Mouse (Mus musculus): Measurements from ENCODE around the gene Nthl1.

Gene Nthl1

DNA sequence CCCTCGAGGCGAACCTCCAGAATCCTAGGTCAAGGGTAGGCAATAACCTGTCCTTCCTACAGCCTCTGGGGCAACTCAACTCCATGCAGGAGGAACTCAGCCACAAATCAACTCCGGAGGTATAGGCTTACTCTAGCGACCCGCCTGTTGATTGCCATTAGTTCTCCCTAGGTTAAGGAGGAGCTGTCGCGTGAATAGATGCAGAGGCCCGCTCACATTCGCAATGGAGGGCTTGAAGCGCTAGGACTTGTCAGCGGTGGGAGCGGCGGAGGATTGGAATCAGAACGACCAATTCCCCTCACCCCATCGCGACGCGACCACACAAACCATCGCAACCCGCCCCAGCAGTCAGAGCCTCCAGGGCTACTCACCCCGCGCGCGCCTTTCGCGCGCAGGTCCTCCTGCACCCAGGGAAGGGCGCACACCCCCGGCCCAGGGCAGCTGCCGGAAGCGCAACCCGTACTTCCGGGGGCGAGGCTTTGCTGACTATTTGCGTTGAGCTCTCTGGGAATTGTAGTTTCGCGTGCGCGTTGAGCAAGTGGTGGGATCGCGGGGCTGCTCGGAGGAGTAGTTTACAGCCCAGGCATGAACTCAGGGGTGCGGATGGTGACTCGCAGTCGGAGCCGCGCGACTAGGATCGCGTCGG, at the start of gene Nthl1, which contains the start of gene Tsc2:
Gene Nthl1 (plus strand): TSS at position 514 of the 646 bp plus-strand sequence.
Gene Tsc2 (minus strand): TSS at position 464 of the 646 bp plus-strand sequence.
- DNase-seq (ENCODE audit: low spot score), result peak; percentile 90

- no peak for DNase-seq (ENCODE audit: low spot score)
Measured at GRCm38 (mm10) chr17:24583599-24584460, 48.6 kb upstream of the Nthl1 start.

DNA sequence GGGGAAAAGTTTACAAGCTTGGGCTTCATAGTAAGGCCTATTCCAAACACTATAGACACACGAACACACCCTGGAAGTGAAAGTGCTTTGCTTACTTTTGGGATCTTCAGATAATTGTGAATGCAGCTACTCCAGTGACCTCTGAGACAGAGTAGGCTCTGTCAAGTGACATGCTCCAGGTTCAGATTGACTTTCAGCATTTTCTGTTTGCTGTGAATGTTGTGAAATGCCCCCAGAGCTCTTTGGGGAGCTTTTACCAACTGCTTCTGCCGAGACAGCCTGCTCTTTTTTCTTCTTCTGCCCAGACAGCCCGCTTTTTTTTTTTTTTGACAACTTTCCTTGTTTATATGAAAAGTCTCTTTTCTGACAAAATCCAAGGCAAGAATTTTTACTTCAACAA, 48.0 kb upstream of the Nthl1 start:
- DNase-seq (ENCODE audit: low spot score), result no peak

- DNase-seq (ENCODE audit: low spot score), result no peak
Measured at GRCm38 (mm10) chr17:24586532-24586931, 45.9 kb upstream of the Nthl1 start.

DNA sequence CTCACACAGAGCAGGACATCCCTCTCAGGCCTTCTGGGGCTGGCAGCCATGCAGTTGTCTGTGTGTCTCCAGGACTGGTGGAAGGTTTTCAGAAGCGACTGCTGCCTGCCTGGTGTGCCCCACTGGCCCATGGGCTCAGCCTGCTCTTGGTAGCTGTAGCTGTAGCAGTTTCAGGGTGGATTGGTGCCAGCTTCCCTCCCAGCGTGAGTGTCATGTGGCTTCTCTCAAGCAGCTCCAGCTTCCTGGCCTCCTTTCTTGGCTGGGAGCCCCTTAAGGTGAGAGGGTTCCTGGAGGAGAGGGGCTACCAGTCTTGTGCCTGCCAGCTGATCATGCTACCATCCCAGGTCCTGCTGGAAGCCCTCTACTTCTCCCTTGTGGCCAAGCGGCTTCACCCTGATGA, 41.5 kb upstream of the Nthl1 start:
- no peak for DNase-seq (ENCODE audit: low spot score)

DNA sequence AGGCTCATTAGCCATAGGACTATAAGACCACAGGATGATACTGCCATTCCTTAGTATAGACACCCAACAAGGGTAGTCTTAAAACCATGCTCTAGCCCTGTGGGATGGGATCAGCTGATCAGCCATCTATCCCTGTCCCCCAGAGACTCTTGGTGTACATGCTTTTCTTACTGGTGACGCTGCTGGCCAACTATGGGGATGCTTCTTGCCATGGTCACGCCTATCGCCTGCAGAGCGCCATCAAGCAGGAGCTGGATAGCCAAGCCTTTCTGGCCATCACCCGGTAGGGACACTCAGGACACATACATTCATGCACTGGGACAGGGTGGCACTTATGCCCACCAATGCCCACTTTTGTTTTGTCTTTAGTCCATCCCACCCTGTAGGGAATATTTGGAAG, 40.8 kb upstream of the Nthl1 start:
- no peak for DNase-seq (ENCODE audit: low spot score)

GRCm38 (mm10) chr17:24593248-24593647, 39.2 kb upstream of the Nthl1 start:
- DNase-seq (ENCODE audit: low spot score), result no peak

GRCm38 (mm10) chr17:24593992-24594890, 38.2 kb upstream of the Nthl1 start:
- no peak for DNase-seq (ENCODE audit: low spot score)

DNA sequence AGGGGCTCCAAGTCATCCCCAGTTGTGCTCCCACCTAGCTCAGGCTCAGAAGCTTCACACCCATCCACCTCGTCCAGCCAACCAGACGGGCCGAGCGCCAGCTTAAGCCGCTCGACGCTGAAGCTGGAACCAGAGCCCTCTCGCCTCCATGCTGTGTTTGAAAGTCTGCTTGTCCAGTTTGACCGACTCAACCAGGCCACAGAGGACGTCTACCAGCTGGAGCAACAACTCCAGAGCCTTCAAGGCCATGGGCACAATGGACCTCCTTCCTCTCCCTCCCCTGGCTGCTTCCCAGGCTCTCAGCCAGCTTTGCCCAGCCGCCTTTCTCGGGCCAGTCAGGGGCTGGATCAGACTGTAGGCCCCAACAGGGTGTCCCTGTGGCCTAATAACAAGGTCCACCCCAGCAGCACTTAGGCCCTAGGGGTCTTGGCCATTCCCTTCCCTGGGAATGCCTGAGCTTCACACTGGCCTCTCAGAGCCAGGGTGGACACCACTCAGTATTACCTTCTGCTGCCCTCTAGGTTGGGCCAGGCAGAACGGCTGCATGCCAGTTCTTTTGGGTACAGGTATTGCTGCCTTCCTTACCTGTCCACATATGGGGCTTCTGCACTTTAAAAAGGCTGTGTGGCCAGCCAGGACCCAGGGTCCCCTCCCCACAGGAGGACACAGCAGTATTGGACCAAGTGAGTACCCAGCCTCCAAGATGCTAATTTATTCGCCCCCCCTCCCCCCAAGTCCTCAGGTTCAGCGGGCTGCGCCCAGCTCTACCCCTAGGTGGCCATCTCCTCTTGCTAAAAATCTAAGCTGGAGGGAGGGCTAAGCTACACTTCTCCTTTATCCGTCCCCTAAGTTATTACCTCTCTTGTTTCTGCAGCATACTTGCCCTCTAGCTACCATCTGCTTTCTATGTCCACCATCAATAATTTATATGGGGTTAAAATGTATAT, 37.1 kb upstream of the Nthl1 start:
- DNase-seq (ENCODE audit: low spot score), result peak; percentile 13

- no peak for DNase-seq (ENCODE audit: low spot score)
Measured at GRCm38 (mm10) chr17:24596073-24596466, 36.4 kb upstream of the Nthl1 start.

- DNase-seq (ENCODE audit: low spot score), result no peak
Measured at GRCm38 (mm10) chr17:24596471-24597183, 35.9 kb upstream of the Nthl1 start.

- DNase-seq (ENCODE audit: low spot score), result no peak
Measured at GRCm38 (mm10) chr17:24597989-24598388, 34.5 kb upstream of the Nthl1 start.

GRCm38 (mm10) chr17:24600502-24600901, 32.0 kb upstream of the Nthl1 start:
- DNase-seq (ENCODE audit: low spot score), result no peak

DNA sequence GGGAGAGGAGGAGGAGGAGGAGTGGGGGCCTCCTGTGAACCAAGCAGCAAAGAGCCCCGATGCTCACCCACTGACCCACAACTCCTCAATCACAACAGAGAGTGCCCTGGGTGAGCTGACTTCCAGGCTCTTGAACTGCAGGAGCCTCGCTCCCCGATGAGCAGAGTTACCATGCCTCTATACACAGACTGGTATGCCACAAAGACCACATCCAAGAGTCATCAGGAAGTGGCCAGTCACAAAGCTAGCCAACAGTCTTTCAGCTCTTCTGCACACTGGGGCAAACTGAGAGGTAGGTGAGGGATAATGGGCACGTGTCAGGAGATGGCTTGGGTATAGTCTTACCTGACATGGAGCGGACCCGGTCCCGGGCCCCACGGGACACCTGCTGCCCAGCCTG, 28.5 kb upstream of the Nthl1 start:
- no peak for DNase-seq (ENCODE audit: low spot score)

GRCm38 (mm10) chr17:24604557-24604956, 27.9 kb upstream of the Nthl1 start:
- DNase-seq (ENCODE audit: low spot score), result no peak

GRCm38 (mm10) chr17:24608370-24608769, 24.1 kb upstream of the Nthl1 start:
- DNase-seq (ENCODE audit: low spot score), result no peak

GRCm38 (mm10) chr17:24608874-24609273, 23.6 kb upstream of the Nthl1 start:
- DNase-seq (ENCODE audit: low spot score), result no peak

GRCm38 (mm10) chr17:24610711-24611110, 21.8 kb upstream of the Nthl1 start:
- no peak for DNase-seq (ENCODE audit: low spot score)

GRCm38 (mm10) chr17:24617561-24618194, 14.8 kb upstream of the Nthl1 start:
- DNase-seq (ENCODE audit: low spot score), result no peak

GRCm38 (mm10) chr17:24625472-24625871, 7.0 kb upstream of the Nthl1 start:
- no peak for DNase-seq (ENCODE audit: low spot score)

Data from retina, embryonic 14.5 days (tissue).